ENCODE assay signal across 8 mouse cellular contexts in the genomic region with DNA sequence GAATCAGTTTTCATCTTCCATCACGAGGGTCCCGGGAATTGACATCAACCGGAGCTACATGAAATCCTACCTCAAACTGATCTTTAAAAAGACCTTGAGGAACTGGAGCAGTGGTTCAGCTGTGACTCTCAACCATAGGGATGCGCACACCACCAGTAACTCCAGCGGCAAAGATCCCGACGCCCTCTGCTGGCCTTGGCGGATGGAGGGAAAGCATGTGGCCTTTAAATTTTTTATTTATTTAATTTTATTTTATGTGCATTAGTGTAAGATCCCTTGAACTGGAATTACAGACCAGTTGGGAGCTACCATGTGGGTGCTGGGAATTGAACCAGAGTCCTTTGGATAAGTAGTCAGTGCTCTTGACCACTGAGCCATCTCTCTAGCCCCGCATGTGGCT. TPM values are rescaled to one million over a fixed set of nuclear protein-coding genes. Genes with fewer than 3 reads are reported as not detected.
A peak's percentile ranks its signal among the peaks of the same experiment; 100 is the strongest.
DNase-seq lines count a peak whose midpoint lies in the region; ATAC-seq and TF ChIP-seq lines count a peak whose summit lies in the region.

No protein-coding gene starts in this region.

- H3K4me3 ChIP-seq in kidney, embryonic 14.5 days (ENCODE audit: low read length): peak overlapping the region; percentile 11; the same call in 1 of the 2 replicates
- no peak overlapping the region for H3K4me3 ChIP-seq in bone marrow, adult 2 months (replicated peaks; ENCODE audit: control insufficient read depth, low read depth, low read length)
- H3K4me3 ChIP-seq in forebrain, embryonic 11.5 days (ENCODE audit: low read depth, low read length): no peak overlapping the region
- H3K4me3 ChIP-seq in liver, embryonic 16.5 days (ENCODE audit: low read depth, low read length): peak overlapping the region; percentile 29; the same call in 1 of the 2 replicates

- no peaks in the 10 kb centered on the region for H3K27me3 ChIP-seq in kidney, embryonic 14.5 days (ENCODE audit: control insufficient read depth, insufficient read depth, low read length)
- H3K27me3 ChIP-seq in forebrain, embryonic 11.5 days (ENCODE audit: control insufficient read depth, insufficient read depth, low read length): no peaks in the 10 kb centered on the region
- H3K27me3 ChIP-seq in liver, embryonic 16.5 days (ENCODE audit: control insufficient read depth, insufficient read depth, low read depth, low read length): no peaks in the 10 kb centered on the region

- WGBS in kidney, embryonic 14.5 days: 21% methylated on average over 9 of the region's 9 CpGs
- WGBS in bone marrow, adult 2 months: 14% methylated on average over 9 of the region's 9 CpGs
- 19% methylated on average over 9 of the region's 9 CpGs for WGBS in forebrain, embryonic 11.5 days
- 19% methylated on average over 9 of the region's 9 CpGs for WGBS in liver, embryonic 16.5 days (ENCODE audit: insufficient replicate concordance)

- no peaks in the 10 kb centered on the region for H3K9me3 ChIP-seq in kidney, embryonic 14.5 days (ENCODE audit: control insufficient read depth, low read length)
- H3K9me3 ChIP-seq in forebrain, embryonic 11.5 days (ENCODE audit: control insufficient read depth, low read length): no peaks in the 10 kb centered on the region
- no peaks in the 10 kb centered on the region for H3K9me3 ChIP-seq in liver, embryonic 16.5 days (replicated peaks; ENCODE audit: control insufficient read depth, low read length)

- no peak for TF ChIP-seq POLR2A in bone marrow, adult 2 months (IDR thresholded peaks at IDR 0.05; ENCODE audit: borderline replicate concordance, control insufficient read depth, low read depth, low read length)

- peaks cover 18% of the 10 kb centered on the region for H3K36me3 ChIP-seq in kidney, embryonic 14.5 days (ENCODE audit: control insufficient read depth, insufficient read depth, low read length)
- no peaks in the 10 kb centered on the region; the same call in 1 of the 2 replicates for H3K36me3 ChIP-seq in forebrain, embryonic 11.5 days (ENCODE audit: control insufficient read depth, insufficient read depth, low read length)
- peaks cover 13% of the 10 kb centered on the region for H3K36me3 ChIP-seq in liver, embryonic 16.5 days (ENCODE audit: control insufficient read depth, insufficient read depth)

- 0 out of 2 replicates have a peak, but pooled peaks have one; percentile 4 for TF ChIP-seq CTCF in bone marrow, adult 2 months (IDR thresholded peaks at IDR 0.05; ENCODE audit: control insufficient read depth, insufficient read depth, low read length)

- no peak; the same call in 1 of the 2 replicates for ATAC-seq in kidney, embryonic 14.5 days (ENCODE audit: low FRiP score, low TSS enrichment)
- ATAC-seq in forebrain, embryonic 11.5 days (replicated peaks; ENCODE audit: low FRiP score): peak; percentile 4
- ATAC-seq in liver, embryonic 16.5 days (ENCODE audit: low read depth): no peak

- H3K27ac ChIP-seq in kidney, embryonic 14.5 days (ENCODE audit: low read depth, low read length): peak overlapping the region; percentile 72
- no peak overlapping the region for H3K27ac ChIP-seq in bone marrow, adult 2 months (ENCODE audit: control insufficient read depth, insufficient read depth, low read depth, low read length, poor library complexity)
- no peak overlapping the region; the same call in 1 of the 2 replicates for H3K27ac ChIP-seq in forebrain, embryonic 11.5 days (ENCODE audit: low read depth, low read length)
- H3K27ac ChIP-seq in liver, embryonic 16.5 days (ENCODE audit: low read length): peak overlapping the region; percentile 57; the same call in 1 of the 2 replicates

- peaks cover 20% of the 10 kb centered on the region; the same call in 1 of the 2 replicates for H3K4me1 ChIP-seq in kidney, embryonic 14.5 days (ENCODE audit: control insufficient read depth, insufficient read depth, low read length)
- no peaks in the 10 kb centered on the region; the same call in 1 of the 2 replicates for H3K4me1 ChIP-seq in bone marrow, adult 2 months (ENCODE audit: control insufficient read depth, insufficient read depth, low read length)
- H3K4me1 ChIP-seq in forebrain, embryonic 11.5 days (replicated peaks; ENCODE audit: control insufficient read depth, insufficient read depth, low read length): peaks cover 11% of the 10 kb centered on the region
- H3K4me1 ChIP-seq in liver, embryonic 16.5 days (ENCODE audit: control insufficient read depth, low read depth, low read length): peaks cover 37% of the 10 kb centered on the region

- H3K9ac ChIP-seq in kidney, embryonic 14.5 days (ENCODE audit: low read depth, low read length): 0 out of 2 replicates have a peak overlapping the region, but pooled peaks have one; percentile 56
- H3K9ac ChIP-seq in forebrain, embryonic 11.5 days (ENCODE audit: low read length): peak overlapping the region; percentile 23; the same call in 1 of the 2 replicates
- 0 out of 2 replicates have a peak overlapping the region, but pooled peaks have one; percentile 20 for H3K9ac ChIP-seq in liver, embryonic 16.5 days (ENCODE audit: low read depth, low read length)

- H3K4me2 ChIP-seq in kidney, embryonic 14.5 days (replicated peaks; ENCODE audit: low read depth, low read length): peak overlapping the region; percentile 80
- H3K4me2 ChIP-seq in forebrain, embryonic 11.5 days (ENCODE audit: low read depth, low read length, severe bottlenecking): no peak overlapping the region
- peak overlapping the region; percentile 53 for H3K4me2 ChIP-seq in liver, embryonic 16.5 days (ENCODE audit: low read depth, low read length)

- DNase-seq in kidney, postnatal 25 days: no peak
- DNase-seq in forebrain, embryonic 11.5 days (ENCODE audit: low spot score): peak; percentile 73
- DNase-seq in kidney, postnatal 10 days: peak; percentile 68
- DNase-seq in thymus, postnatal 10 days (ENCODE audit: low spot score in 2 of 2): peak; percentile 44 to 55
- no peak for DNase-seq in urinary bladder, postnatal 36 days (ENCODE audit: low spot score in 2 of 2)

RNA-seq across cellular contexts. Expression of a gene that starts 1.2 kb away (rescaled TPM):
- 10.5 and 14.3 TPM in 2 replicates for polyA plus RNA-seq in kidney, embryonic 14.5 days (2014; fragmentation: Nextera tagmentation; extraction: Ambion mirVana)
- polyA plus RNA-seq in bone marrow, adult 2 months (2011; ENCODE audit: insufficient read depth, insufficient read length, low replicate concordance, missing spikeins): 6.9 and 10.8 TPM in 2 replicates
- polyA plus RNA-seq in forebrain, embryonic 11.5 days (2014; fragmentation: Nextera tagmentation; extraction: Ambion mirVana): 16.5 and 16.6 TPM in 2 replicates
- 5.2 and 5.7 TPM in 2 replicates for polyA plus RNA-seq in liver, embryonic 16.5 days (2015; fragmentation: Nextera tagmentation; extraction: Ambion mirVana)

RNA-seq across cellular contexts. Expression of a gene that starts 21.2 kb away (rescaled TPM):
- 4.1 and 7.2 TPM in 2 replicates for polyA plus RNA-seq in kidney, embryonic 14.5 days (2014; fragmentation: Nextera tagmentation; extraction: Ambion mirVana)
- polyA plus RNA-seq in bone marrow, adult 2 months (2011; ENCODE audit: insufficient read depth, insufficient read length, low replicate concordance, missing spikeins): 2.4 and 5.9 TPM in 2 replicates
- 2.5 and 3.0 TPM in 2 replicates for polyA plus RNA-seq in forebrain, embryonic 11.5 days (2014; fragmentation: Nextera tagmentation; extraction: Ambion mirVana)
- 3.4 and 4.2 TPM in 2 replicates for polyA plus RNA-seq in liver, embryonic 16.5 days (2015; fragmentation: Nextera tagmentation; extraction: Ambion mirVana)

RNA-seq across cellular contexts. Expression of a gene that starts 36.7 kb away (rescaled TPM):
- polyA plus RNA-seq in kidney, embryonic 14.5 days (2014; fragmentation: Nextera tagmentation; extraction: Ambion mirVana): 31.5 and 40.3 TPM in 2 replicates
- polyA plus RNA-seq in bone marrow, adult 2 months (2011; ENCODE audit: insufficient read depth, insufficient read length, low replicate concordance, missing spikeins): 8.4 and 8.9 TPM in 2 replicates
- 48.0 and 50.6 TPM in 2 replicates for polyA plus RNA-seq in forebrain, embryonic 11.5 days (2014; fragmentation: Nextera tagmentation; extraction: Ambion mirVana)
- polyA plus RNA-seq in liver, embryonic 16.5 days (2015; fragmentation: Nextera tagmentation; extraction: Ambion mirVana): 19.9 and 23.5 TPM in 2 replicates

RNA-seq across cellular contexts. Expression of a gene that starts 37.2 kb away (rescaled TPM):
- polyA plus RNA-seq in kidney, embryonic 14.5 days (2014; fragmentation: Nextera tagmentation; extraction: Ambion mirVana): 65.2 and 68.7 TPM in 2 replicates
- 10.9 and 29.6 TPM in 2 replicates for polyA plus RNA-seq in bone marrow, adult 2 months (2011; ENCODE audit: insufficient read depth, insufficient read length, low replicate concordance, missing spikeins)
- 37.5 and 44.6 TPM in 2 replicates for polyA plus RNA-seq in forebrain, embryonic 11.5 days (2014; fragmentation: Nextera tagmentation; extraction: Ambion mirVana)
- 35.9 and 37.6 TPM in 2 replicates for polyA plus RNA-seq in liver, embryonic 16.5 days (2015; fragmentation: Nextera tagmentation; extraction: Ambion mirVana)

RNA-seq across cellular contexts. Expression of a gene that starts 44.7 kb away (rescaled TPM):
- not detected in 2 replicates for polyA plus RNA-seq in kidney, embryonic 14.5 days (2014; fragmentation: Nextera tagmentation; extraction: Ambion mirVana)
- polyA plus RNA-seq in bone marrow, adult 2 months (2011; ENCODE audit: insufficient read depth, insufficient read length, low replicate concordance, missing spikeins): not detected in 2 replicates
- not detected in 2 replicates for polyA plus RNA-seq in forebrain, embryonic 11.5 days (2014; fragmentation: Nextera tagmentation; extraction: Ambion mirVana)
- polyA plus RNA-seq in liver, embryonic 16.5 days (2015; fragmentation: Nextera tagmentation; extraction: Ambion mirVana): not detected in 2 replicates

Comparison
In these comparisons a context has a peak if more than half of its experiments do, and no peak if none do; other contexts are left out.
1. DNase-seq: peak in forebrain, embryonic 11.5 days (single experiment), kidney, postnatal 10 days (single experiment) and thymus, postnatal 10 days (2 of 2); none in kidney, postnatal 25 days (0 of 2) and urinary bladder, postnatal 36 days (0 of 2).
2. H3K27ac ChIP-seq: peak in kidney, embryonic 14.5 days (single experiment) and liver, embryonic 16.5 days (single experiment); none in bone marrow, adult 2 months (single experiment) and forebrain, embryonic 11.5 days (single experiment).
3. H3K4me3 ChIP-seq: peak in kidney, embryonic 14.5 days (single experiment) and liver, embryonic 16.5 days (single experiment); none in bone marrow, adult 2 months (single experiment) and forebrain, embryonic 11.5 days (single experiment).
4. Peak in every context shown above with its lines, with median percentiles within 50 percentile points of each other: H3K9ac ChIP-seq.